Mouse (Mus musculus) liver, embryonic 13.5 days (tissue): ENCODE measurements around the gene Tle6. TPM values are rescaled to one million over a fixed set of nuclear protein-coding genes. Genes with fewer than 3 reads are reported as not detected.

ENCODE experiments used
- ATAC-seq: fragments of 200-750 bp; cut with Nextera tagmentation; 2 replicates; pipeline ENCODE4 v1.8.0; 2017; ENCODE audit warnings: low read depth, mild to moderate bottlenecking, moderate number of reproducible peaks, moderate library complexity
- DNase-seq: peaks from one replicate; pipeline ENCODE4 v3.0.0; 2022
- H3K27ac ChIP-seq: fragments of 300-500 bp; sonication (generic); 2 replicates; pipeline ENCODE4 v1.5.1; 2015; ENCODE audit warnings: moderate library complexity, mild to moderate bottlenecking, inconsistent platforms
- H3K27me3 ChIP-seq: fragments of 300-500 bp; sonication (generic); 2 replicates; pipeline ENCODE4 v1.6.1; 2015; ENCODE audit warnings: mild to moderate bottlenecking, inconsistent platforms
- H3K36me3 ChIP-seq: fragments of 300-500 bp; sonication (generic); 2 replicates; pipeline ENCODE4 v1.6.1; 2015; ENCODE audit warnings: mild to moderate bottlenecking, inconsistent platforms
- H3K4me1 ChIP-seq: fragments of 300-500 bp; sonication (generic); replicated peaks from 2 replicates; pipeline ENCODE4 v1.6.1; 2015; ENCODE audit warnings: inconsistent platforms
- H3K4me2 ChIP-seq: fragments of 300-500 bp; sonication (generic); 2 replicates; pipeline ENCODE4 v1.6.1; 2015; ENCODE audit warnings: inconsistent platforms, mild to moderate bottlenecking, moderate library complexity
- H3K4me3 ChIP-seq: fragments of 300-500 bp; sonication (generic); replicated peaks from 2 replicates; pipeline ENCODE4 v1.5.1; 2015; ENCODE audit warnings: mild to moderate bottlenecking, inconsistent platforms
- H3K9ac ChIP-seq: fragments of 300-500 bp; sonication (generic); 2 replicates; pipeline ENCODE4 v1.6.1; 2015; ENCODE audit warnings: mild to moderate bottlenecking, inconsistent platforms
- H3K9me3 ChIP-seq: fragments of 300-500 bp; sonication (generic); replicated peaks from 2 replicates; pipeline ENCODE4 v1.6.1; 2016; ENCODE audit warnings: inconsistent platforms
- WGBS: fragments of 180-500 bp; shearing (Covaris S2); methylation state at CpG from one replicate; pipeline ENCODE4 v1.1.7; 2015; ENCODE audit not compliant: insufficient replicate concordance; 5-methylcytosine and 5-hydroxymethylcytosine counted together
- polyA plus RNA-seq: library from polyadenylated mRNA; unstranded; fragments of >200 nt; fragmentation: Nextera tagmentation; extraction: Ambion mirVana; gene quantifications from 2 replicates; pipeline ENCODE4 v1.2.1, GENCODE M21; 2015

Gene Tle6
- polyA plus RNA-seq, 1 experiment from 2014 or later: 7.6 TPM

GRCm38 (mm10) chr10:81559627-81560539 lies 41.0 kb downstream of the Tle6 start:
- ATAC-seq: peak; percentile 36
- Histone ChIP-seq H3K27me3 (no peaks in the 10 kb centered on the region), H3K9ac (peak overlapping the region; percentile 92), H3K4me1 (peaks cover 61% of the 10 kb centered on the region), H3K9me3 (no peaks in the 10 kb centered on the region), H3K36me3 (peaks cover 33% of the 10 kb centered on the region), H3K4me3 (peak overlapping the region; percentile 85), H3K27ac (peak overlapping the region; percentile 85), H3K4me2 (peak overlapping the region; percentile 91)
- WGBS: under 1% methylated on average over 28 of the region's 36 CpGs
- no peak for DNase-seq

- ATAC-seq (peak; percentile 69), DNase-seq (peak; percentile 46)
- H3K27me3 ChIP-seq: no peaks in the 10 kb centered on the region
- peaks cover 54% of the 10 kb centered on the region for H3K4me1 ChIP-seq
- H3K4me2 ChIP-seq: peak within 1 kb of the TSS; percentile 91
- WGBS: 2% methylated on average over 20 of the region's 53 CpGs
- no peaks in the 10 kb centered on the region for H3K9me3 ChIP-seq
- H3K36me3 ChIP-seq: peaks cover 27% of the 10 kb centered on the region
- peak within 1 kb of the TSS; percentile 85 for H3K27ac ChIP-seq
- peak within 1 kb of the TSS; percentile 85 for H3K4me3 ChIP-seq
- H3K9ac ChIP-seq: peak within 1 kb of the TSS; percentile 92
Observed at GRCm38 (mm10) chr10:81559163-81559626, 41.7 kb downstream of the Tle6 start, which contains the start of gene Aes. Aes (plus strand) TSS chr10:81559488.

GRCm38 (mm10) chr10:81557491-81557890 lies 43.4 kb downstream of the Tle6 start:
- Histone ChIP-seq H3K27ac (no peak overlapping the region), H3K9me3 (no peaks in the 10 kb centered on the region), H3K36me3 (peaks cover 13% of the 10 kb centered on the region), H3K4me3 (no peak overlapping the region), H3K4me1 (peaks cover 37% of the 10 kb centered on the region), H3K9ac (no peak overlapping the region), H3K4me2 (no peak overlapping the region), H3K27me3 (no peaks in the 10 kb centered on the region)
- ATAC-seq (no peak), DNase-seq (no peak)
- WGBS: 35% methylated on average over 1 of the region's 1 CpGs

GRCm38 (mm10) chr10:81556282-81556681 lies 44.6 kb downstream of the Tle6 start:
- Histone ChIP-seq H3K4me1 (peaks cover 32% of the 10 kb centered on the region), H3K4me3 (no peak overlapping the region), H3K27ac (no peak overlapping the region), H3K36me3 (peaks cover 2% of the 10 kb centered on the region; the same call in 1 of the 2 replicates), H3K9ac (no peak overlapping the region), H3K27me3 (no peaks in the 10 kb centered on the region), H3K4me2 (no peak overlapping the region), H3K9me3 (no peaks in the 10 kb centered on the region)
- no peak for DNase-seq
- 58% methylated on average over 3 of the region's 3 CpGs for WGBS
- ATAC-seq: no peak

- 77% methylated on average over 6 of the region's 6 CpGs for WGBS
- Histone ChIP-seq H3K27ac (no peak overlapping the region), H3K27me3 (no peaks in the 10 kb centered on the region)
Observed at GRCm38 (mm10) chr10:81553807-81554755, 46.8 kb downstream of the Tle6 start.

GRCm38 (mm10) chr10:81553232-81553631 lies 47.6 kb downstream of the Tle6 start:
- no peak overlapping the region for H3K4me3 ChIP-seq
- no peak overlapping the region for H3K9ac ChIP-seq
- peaks cover 17% of the 10 kb centered on the region for H3K4me1 ChIP-seq
- H3K36me3 ChIP-seq: no peaks in the 10 kb centered on the region
- no peak overlapping the region for H3K27ac ChIP-seq
- ATAC-seq: no peak
- no peaks in the 10 kb centered on the region for H3K9me3 ChIP-seq
- no peak overlapping the region for H3K4me2 ChIP-seq
- H3K27me3 ChIP-seq: no peaks in the 10 kb centered on the region
- no peak for DNase-seq
- 74% methylated on average over 5 of the region's 5 CpGs for WGBS

More at GRCm38 (mm10) chr10:81553807-81554755, 46.8 kb downstream of the Tle6 start:
- ATAC-seq (no peak), DNase-seq (no peak)
- Histone ChIP-seq H3K9ac (no peak overlapping the region), H3K36me3 (no peaks in the 10 kb centered on the region), H3K9me3 (no peaks in the 10 kb centered on the region), H3K4me3 (no peak overlapping the region), H3K4me1 (peaks cover 21% of the 10 kb centered on the region), H3K4me2 (no peak overlapping the region)

GRCm38 (mm10) chr10:81551597-81552102 lies 49.2 kb downstream of the Tle6 start:
- WGBS: 2% methylated on average over 12 of the region's 12 CpGs
- ATAC-seq (peak; percentile 64), DNase-seq (peak; percentile 61)
- Histone ChIP-seq H3K36me3 (no peaks in the 10 kb centered on the region), H3K4me1 (peaks cover 24% of the 10 kb centered on the region), H3K27ac (peak overlapping the region; percentile 29), H3K4me3 (no peak overlapping the region), H3K4me2 (peak overlapping the region; percentile 5; the same call in 1 of the 2 replicates), H3K27me3 (no peaks in the 10 kb centered on the region), H3K9me3 (no peaks in the 10 kb centered on the region), H3K9ac (peak overlapping the region; percentile 39; the same call in 1 of the 2 replicates)

GRCm38 (mm10) chr10:81550257-81550656 lies 50.6 kb downstream of the Tle6 start:
- Histone ChIP-seq H3K27me3 (no peaks in the 10 kb centered on the region), H3K4me2 (no peak overlapping the region), H3K4me3 (no peak overlapping the region), H3K9ac (no peak overlapping the region), H3K36me3 (no peaks in the 10 kb centered on the region), H3K27ac (no peak overlapping the region), H3K9me3 (no peaks in the 10 kb centered on the region), H3K4me1 (peaks cover 38% of the 10 kb centered on the region)
- 12% methylated on average over 7 of the region's 7 CpGs for WGBS
- DNase-seq (peak; percentile 65), ATAC-seq (no peak)

GRCm38 (mm10) chr10:81548944-81549343 lies 51.9 kb downstream of the Tle6 start:
- Histone ChIP-seq H3K36me3 (no peaks in the 10 kb centered on the region), H3K4me1 (peaks cover 45% of the 10 kb centered on the region), H3K27me3 (no peaks in the 10 kb centered on the region), H3K9me3 (no peaks in the 10 kb centered on the region), H3K4me2 (no peak overlapping the region), H3K27ac (no peak overlapping the region), H3K4me3 (no peak overlapping the region), H3K9ac (no peak overlapping the region)
- ATAC-seq (no peak), DNase-seq (no peak)
- 65% methylated on average over 5 of the region's 5 CpGs for WGBS

GRCm38 (mm10) chr10:81546788-81547571 lies 53.9 kb downstream of the Tle6 start:
- peak overlapping the region; percentile 62 for H3K9ac ChIP-seq
- ATAC-seq: no peak
- no peaks in the 10 kb centered on the region for H3K9me3 ChIP-seq
- peaks cover 64% of the 10 kb centered on the region for H3K4me1 ChIP-seq
- no peak overlapping the region for H3K4me3 ChIP-seq
- H3K36me3 ChIP-seq: peaks cover 6% of the 10 kb centered on the region; the same call in 1 of the 2 replicates
- DNase-seq: no peak
- peak overlapping the region; percentile 93 for H3K27ac ChIP-seq
- 81% methylated on average over 13 of the region's 13 CpGs for WGBS
- H3K27me3 ChIP-seq: no peaks in the 10 kb centered on the region
- H3K4me2 ChIP-seq: peak overlapping the region; percentile 97
